Mouse (Mus musculus) central nervous system, embryonic 14 days (tissue): ENCODE results near the gene Vmn2r16. TPM values are rescaled to one million over a fixed set of nuclear protein-coding genes. Genes with fewer than 3 reads are reported as not detected.

ENCODE experiments used
- polyA plus RNA-seq: library from polyadenylated mRNA; depleted of rRNA; stranded (reverse); fragments of >200 nt; gene quantifications from 2 replicates; pipeline ENCODE4 v1.2.3, GENCODE M21; 2012; rRNA removed

Vmn2r16 gene
- not detected in 2 replicates for polyA plus RNA-seq

GRCm38 (mm10) chr5:109329862-109330261 is at the start of gene Vmn2r16:
Gene Vmn2r16, plus strand, starts transcription at chr5:109330162.

GRCm38 (mm10) chr5:109297544-109297943 is 32.4 kb upstream of the Vmn2r16 start, which contains the start of gene Vmn2r15:
Gene Vmn2r15, minus strand, starts transcription at chr5:109297644.

GRCm38 (mm10) chr5:109419388-109419787 is 89.4 kb downstream of the Vmn2r16 start, which contains the start of gene Vmn2r17:
Gene Vmn2r17, plus strand, starts transcription at chr5:109419688.

Other genes starting within 250 kb of the Vmn2r16 start
- gene Vmn2r12, start 232.2 kb upstream of the Vmn2r16 start, polyA plus RNA-seq, result not detected in 2 replicates
- gene Vmn2r13, start 138.0 kb upstream of the Vmn2r16 start, polyA plus RNA-seq, result not detected in 2 replicates
- gene Vmn2r14, start 105.5 kb upstream of the Vmn2r16 start, polyA plus RNA-seq, result not detected in 2 replicates
- gene Vmn2r15, start 32.5 kb upstream of the Vmn2r16 start, polyA plus RNA-seq, result not detected in 2 replicates
- not detected in 2 replicates for gene Vmn2r17, start 89.5 kb downstream of the Vmn2r16 start, polyA plus RNA-seq
- 20.8 and 26.5 TPM in 2 replicates for gene Crlf2, start 228.8 kb downstream of the Vmn2r16 start, polyA plus RNA-seq